Mouse (Mus musculus) gastrocnemius, adult 8-10 months (tissue): ENCODE results near the gene Doc2g. TPM values are rescaled to one million over a fixed set of nuclear protein-coding genes. Genes with fewer than 3 reads are reported as not detected.

ENCODE experiments used
- DNase-seq, 2 experiments: peaks; one replicate each; pipeline ENCODE4 v3.0.0; 2022; ENCODE audit warnings: low spot score in 2 of 2
- total RNA-seq, 4 experiments: library from RNA; stranded (reverse); gene quantifications; 2 replicates each; pipeline ENCODE4 v1.2.4; 2022

Gene Doc2g
- total RNA-seq, 4 experiments from 2014 or later, result 0.36 to 1.2 (median 0.73) TPM

GRCm38 (mm10) chr19:4051741-4052515 lies 48.8 kb downstream of the Doc2g start:
- DNase-seq, result peak; percentile 41 to 50

- DNase-seq, result no peak
These were observed 49.5 kb downstream of the Doc2g start for GRCm38 (mm10) chr19:4052516-4053030.

GRCm38 (mm10) chr19:4054613-4055012 lies 51.5 kb downstream of the Doc2g start:
- DNase-seq, result no peak

DNA sequence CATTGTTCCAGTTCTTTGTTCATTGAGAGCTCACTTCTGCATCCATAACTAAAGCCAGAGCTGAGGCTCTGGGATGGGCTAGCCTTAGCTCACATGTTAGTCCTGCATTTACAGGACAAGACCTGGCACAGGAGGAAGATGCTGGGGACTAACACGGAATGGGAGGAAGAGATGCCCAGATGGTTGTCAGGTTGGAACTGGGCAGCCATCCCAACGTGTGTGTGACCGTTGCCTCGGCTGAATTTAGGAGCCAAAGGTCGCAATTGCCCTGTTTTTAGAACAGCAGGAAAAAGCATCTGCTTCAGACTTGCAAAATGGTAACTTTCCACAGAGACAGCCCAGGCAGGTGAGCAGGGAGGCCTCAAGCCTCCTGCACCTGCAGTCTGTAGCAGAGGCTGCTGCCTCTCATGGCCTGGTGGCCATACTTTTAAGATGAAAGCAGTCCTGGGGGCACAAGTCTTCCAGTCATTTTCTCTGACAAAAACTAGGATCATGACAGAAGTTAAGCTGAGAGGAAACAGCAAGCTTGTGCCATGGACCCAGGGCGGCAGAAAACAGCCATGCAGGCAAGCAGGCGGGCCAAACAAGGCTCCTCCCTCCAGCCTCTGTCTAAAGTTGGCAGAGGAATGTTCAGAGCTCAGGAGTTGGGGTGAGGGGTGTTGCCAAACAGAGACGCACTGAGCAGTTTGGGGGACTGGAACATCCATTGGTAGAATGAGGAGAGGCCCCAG lies 52.3 kb downstream of the Doc2g start:
- no peak for DNase-seq

GRCm38 (mm10) chr19:4055947-4056693 lies 53.0 kb downstream of the Doc2g start:
- DNase-seq, result no peak

Other genes with a start within 250 kb of the Doc2g start
- gene Kmt5b, start 235.9 kb upstream of the Doc2g start, total RNA-seq, result 10 to 100 TPM; 15.5 to 21.3 (median 18.6) TPM
- gene Chka, start 151.5 kb upstream of the Doc2g start, total RNA-seq, result 1 to 10 TPM in 3 of 4 experiments, under 1 TPM in 1; 0.97 to 1.6 (median 1.2) TPM
- 1 to 10 TPM; 2.2 to 5.1 (median 3.0) TPM for gene Tcirg1, start 96.2 kb upstream of the Doc2g start, total RNA-seq
- gene Ndufs8, start 90.5 kb upstream of the Doc2g start, total RNA-seq, result 100 to 1,000 TPM; 222 to 255 (median 235) TPM
- gene Aldh3b1, start 73.5 kb upstream of the Doc2g start, total RNA-seq, result 1 to 10 TPM; 1.0 to 2.6 (median 1.3) TPM
- 1 to 10 TPM; 3.2 to 4.5 (median 3.5) TPM for gene Unc93b1, start 68.1 kb upstream of the Doc2g start, total RNA-seq
- gene Aldh3b3, start 44.7 kb upstream of the Doc2g start, total RNA-seq, result not detected
- gene Aldh3b2, start 31.0 kb upstream of the Doc2g start, total RNA-seq, result under 1 TPM in 3 of 4 experiments, not detected in 1; 0.19 to 0.62 (median 0.52) TPM
- 1 to 10 TPM; 1.1 to 1.7 (median 1.5) TPM for gene Acy3, start 16.7 kb upstream of the Doc2g start, total RNA-seq
- gene Tbx10, start 10.6 kb upstream of the Doc2g start, total RNA-seq, result under 1 TPM in 1 of 4 experiments, not detected in 3; 0.16 TPM
- gene Nudt8, start 2.7 kb upstream of the Doc2g start, total RNA-seq, result 10 to 100 TPM; 19.0 to 24.8 (median 22.8) TPM
- gene Gm49405, start 2.7 kb upstream of the Doc2g start, total RNA-seq, result under 1 TPM; 0.12 to 0.39 (median 0.15) TPM
- gene Ndufv1, start 9.5 kb downstream of the Doc2g start, total RNA-seq, result 100 to 1,000 TPM; 435 to 477 (median 462) TPM
- 100 to 1,000 TPM; 411 to 453 (median 419) TPM for gene Gstp1, start 34.7 kb downstream of the Doc2g start, total RNA-seq
- gene Gstp2, start 42.7 kb downstream of the Doc2g start, total RNA-seq, result 100 to 1,000 TPM; 240 to 258 (median 250) TPM
- gene Gstp3, start 56.3 kb downstream of the Doc2g start, total RNA-seq, result not detected
- gene Cabp2, start 78.3 kb downstream of the Doc2g start, total RNA-seq, result not detected
- gene Cdk2ap2, start 93.9 kb downstream of the Doc2g start, total RNA-seq, result 10 to 100 TPM; 14.0 to 20.3 (median 18.0) TPM
- 1 to 10 TPM; 1.1 to 3.3 (median 2.4) TPM for gene Pitpnm1, start 96.7 kb downstream of the Doc2g start, total RNA-seq
- gene Aip, start 122.5 kb downstream of the Doc2g start, total RNA-seq, result 10 to 100 TPM; 85.7 to 96.3 (median 90.3) TPM
- not detected for gene Gpr152, start 136.5 kb downstream of the Doc2g start, total RNA-seq
- gene Cabp4, start 140.7 kb downstream of the Doc2g start, total RNA-seq, result not detected
- 10 to 100 TPM; 10.4 to 13.2 (median 11.6) TPM for gene Coro1b, start 145.3 kb downstream of the Doc2g start, total RNA-seq
- under 1 TPM in 2 of 4 experiments, not detected in 2; 0.27 to 0.38 TPM for gene Ptprcap, start 150.3 kb downstream of the Doc2g start, total RNA-seq
- 10 to 100 TPM; 18.6 to 28.4 (median 25.7) TPM for gene Rps6kb2, start 160.0 kb downstream of the Doc2g start, total RNA-seq
- 10 to 100 TPM; 23.8 to 33.0 (median 24.9) TPM for gene Carns1, start 172.2 kb downstream of the Doc2g start, total RNA-seq
- 1 to 10 TPM; 6.6 to 8.6 (median 7.9) TPM for gene Tbc1d10c, start 188.0 kb downstream of the Doc2g start, total RNA-seq
- 100 to 1,000 TPM; 198 to 243 (median 235) TPM for gene Ppp1ca, start 188.8 kb downstream of the Doc2g start, total RNA-seq
- 1 to 10 TPM; 1.7 to 3.6 (median 2.3) TPM for gene Rad9a, start 198.3 kb downstream of the Doc2g start, total RNA-seq
- under 1 TPM in 3 of 4 experiments, not detected in 1; 0.20 to 0.43 (median 0.22) TPM for gene Clcf1, start 210.9 kb downstream of the Doc2g start, total RNA-seq
- gene AC109138.7, start 211.0 kb downstream of the Doc2g start, total RNA-seq, result not detected
- 10 to 100 TPM; 13.1 to 19.4 (median 17.3) TPM for gene Pold4, start 228.6 kb downstream of the Doc2g start, total RNA-seq